7 mouse cellular contexts compared by ENCODE assay signal in the genomic region with DNA sequence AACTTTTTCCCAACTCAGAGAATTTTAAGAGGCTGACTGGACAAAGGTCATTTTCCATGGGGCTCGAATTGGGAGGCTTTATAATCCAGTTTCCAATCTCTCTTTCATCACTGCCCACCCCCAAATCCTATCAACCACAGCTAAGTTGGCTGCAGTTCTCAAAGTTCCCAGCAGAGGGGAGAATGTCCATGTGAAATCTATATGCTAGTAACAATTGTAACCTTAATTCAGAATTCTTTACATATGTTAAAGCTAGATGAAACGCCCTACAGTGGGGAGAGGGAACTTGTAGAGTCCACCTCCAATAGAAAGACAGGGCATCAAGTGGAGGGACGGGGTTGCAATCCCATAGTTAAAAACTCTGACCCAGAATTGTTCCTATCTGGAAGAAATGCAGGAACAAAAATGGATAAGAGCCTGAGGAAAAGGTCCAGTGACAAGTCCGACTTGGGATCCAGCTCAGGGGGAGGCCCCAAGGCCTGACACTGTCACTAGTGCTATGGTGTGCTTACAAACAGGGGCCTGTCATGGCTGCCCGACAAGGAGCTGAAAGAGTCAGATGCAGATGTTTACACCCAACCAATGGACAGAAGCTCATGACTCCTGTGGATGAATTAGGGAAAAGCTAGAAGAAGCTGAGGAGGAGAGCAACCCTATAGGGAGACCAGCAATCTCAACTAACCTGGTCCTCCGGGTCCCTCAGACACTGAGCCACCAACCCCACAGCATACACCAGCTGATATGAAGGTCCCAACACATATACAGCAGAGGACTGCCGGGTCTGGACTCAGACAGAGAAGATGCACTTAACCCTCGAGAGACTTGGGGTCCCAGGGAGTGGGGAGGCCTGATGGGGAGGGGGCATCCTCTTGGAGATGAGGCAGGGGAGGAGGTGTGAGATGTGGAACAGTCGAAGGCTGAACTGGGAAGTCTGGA. TPM values are rescaled to one million over a fixed set of nuclear protein-coding genes. Genes with fewer than 3 reads are reported as not detected.
DNase-seq lines count a peak whose midpoint lies in the region; ATAC-seq and TF ChIP-seq lines count a peak whose summit lies in the region.

No protein-coding gene starts in this region.

- no peak for ATAC-seq in Patski
- 0 out of 2 replicates have a peak, but pooled peaks have one; percentile 55 for ATAC-seq in granulocyte monocyte progenitor cell, adult 5-6 weeks (replicated peaks; ENCODE audit: poor library complexity, severe bottlenecking)

- DNase-seq in CD8-positive naive resting alpha-beta T cell, adult 2 months (ENCODE audit: low read depth in 2 of 2, low spot score in 2 of 2): peak; percentile 52 to 63
- DNase-seq in Patski (ENCODE audit: low read depth, low spot score): no peak
- peak; percentile 66 to 81 for DNase-seq in cerebellum, postnatal 36 days
- peak; percentile 71 for DNase-seq in layer of hippocampus, adult 9-10 months (ENCODE audit: low spot score)
- peak; percentile 39 for DNase-seq in lung, postnatal 25 days (ENCODE audit: low spot score)
- peak; percentile 72 to 84 for DNase-seq in right cerebral cortex, postnatal 10 days (ENCODE audit: low spot score in 2 of 2)

- POLR2A ChIA-PET in Patski (lab: Charles Lee): no interaction called here

- CTCF ChIA-PET in Patski (lab: Charles Lee): interaction anchor here (0.7 to 1.1 kb wide), 4 partner anchors 46 to 220 kb away, joined by 3 read pairs; no protein-coding TSS in a partner anchor

- peaks cover 55% of the 10 kb centered on the region for H3K27me3 ChIP-seq in Patski

- in situ Hi-C loops in Patski (cut with MboI; ENCODE audit: low pct_unique_long_range_greater_than_20kb): loop anchor here (5.0 to 25.0 kb wide), 3 partner anchors 219 to 884 kb away; partner anchors contain the start of genes Asdurf, Asnsd1 and Gm28551

- TF ChIP-seq CTCF in Patski (IDR thresholded peaks at IDR 0.05): peak; percentile 79

RNA-seq across cellular contexts. Expression of gene Mstn, which starts 8.1 kb away (rescaled TPM):
- polyA plus RNA-seq in Patski (2021): not detected
- not detected in 2 replicates for total RNA-seq in granulocyte monocyte progenitor cell, adult 5-6 weeks (2014; fragmentation: Nextera tagmentation)
- not detected in 2 replicates for total RNA-seq in granulocyte monocyte progenitor cell, adult 5-6 weeks (2017)

RNA-seq across cellular contexts. Expression of gene 1700019D03Rik, which starts 33.4 kb away (rescaled TPM):
- polyA plus RNA-seq in Patski (2021): 0.12 TPM
- total RNA-seq in granulocyte monocyte progenitor cell, adult 5-6 weeks (2014; fragmentation: Nextera tagmentation): 2.4 TPM in 1 of 2 replicates, not detected in the other
- total RNA-seq in granulocyte monocyte progenitor cell, adult 5-6 weeks (2017): not detected in 2 replicates
